Mouse (Mus musculus) thymus, adult 2 months (tissue): ENCODE results near the gene Mecom. TPM values are rescaled to one million over a fixed set of nuclear protein-coding genes. Genes with fewer than 3 reads are reported as not detected.

Experiments used
- DNase-seq: peaks from one replicate; pipeline ENCODE4 v3.0.0; 2021
- H3K27ac ChIP-seq: fragments of 200-500 bp; 2 replicates; pipeline ENCODE4 v1.5.1; 2012; ENCODE audit warnings: low read length, control low read depth; ENCODE audit not compliant: control insufficient read depth, insufficient read depth
- H3K27me3 ChIP-seq: fragments of 200-500 bp; 2 replicates; pipeline ENCODE4 v1.6.1; 2012; ENCODE audit warnings: mild to moderate bottlenecking, low read length, moderate library complexity, mixed read lengths; ENCODE audit not compliant: control insufficient read depth, insufficient read depth
- H3K36me3 ChIP-seq: fragments of 200-500 bp; 2 replicates; pipeline ENCODE4 v1.6.1; 2012; ENCODE audit warnings: mild to moderate bottlenecking, low read length, moderate library complexity; ENCODE audit not compliant: control insufficient read depth, insufficient read depth
- H3K4me1 ChIP-seq: fragments of 200-500 bp; replicated peaks from 2 replicates; pipeline ENCODE4 v1.6.1; 2012; ENCODE audit warnings: low read length; ENCODE audit not compliant: control insufficient read depth, insufficient read depth
- H3K4me3 ChIP-seq: fragments of 200-500 bp; 2 replicates; pipeline ENCODE4 v1.5.1; 2012; ENCODE audit warnings: mild to moderate bottlenecking, low read length, control low read depth, moderate library complexity; ENCODE audit not compliant: control insufficient read depth, insufficient read depth
- CTCF ChIP-seq: fragments of 200-500 bp; IDR thresholded peaks from 2 replicates; pipeline ENCODE4 v1.5.1; 2012; ENCODE audit warnings: mild to moderate bottlenecking, control low read depth, low read length, moderate library complexity, borderline replicate concordance; ENCODE audit not compliant: control insufficient read depth, poor library complexity, insufficient read depth; ENCODE audit errors: extremely low read depth
- POLR2A ChIP-seq: fragments of 200-500 bp; IDR thresholded peaks from 2 replicates; pipeline ENCODE4 v1.6.1; 2012; ENCODE audit warnings: mild to moderate bottlenecking, low read length, control low read depth, moderate library complexity; ENCODE audit not compliant: control insufficient read depth, poor library complexity, insufficient read depth; ENCODE audit errors: extremely low read depth
- WGBS: fragments of 180-500 bp; shearing (Covaris S2); methylation state at CpG from one replicate; pipeline ENCODE4 v1.1.7; 2018; 5-methylcytosine and 5-hydroxymethylcytosine counted together
- polyA plus RNA-seq: library from polyadenylated mRNA; depleted of rRNA; stranded (reverse); fragments of >200 nt; gene quantifications from 2 replicates; pipeline ENCODE4 v1.2.3, GENCODE M21; 2012

The Mecom gene
- polyA plus RNA-seq, 1 experiment = 0.92 TPM

DNA sequence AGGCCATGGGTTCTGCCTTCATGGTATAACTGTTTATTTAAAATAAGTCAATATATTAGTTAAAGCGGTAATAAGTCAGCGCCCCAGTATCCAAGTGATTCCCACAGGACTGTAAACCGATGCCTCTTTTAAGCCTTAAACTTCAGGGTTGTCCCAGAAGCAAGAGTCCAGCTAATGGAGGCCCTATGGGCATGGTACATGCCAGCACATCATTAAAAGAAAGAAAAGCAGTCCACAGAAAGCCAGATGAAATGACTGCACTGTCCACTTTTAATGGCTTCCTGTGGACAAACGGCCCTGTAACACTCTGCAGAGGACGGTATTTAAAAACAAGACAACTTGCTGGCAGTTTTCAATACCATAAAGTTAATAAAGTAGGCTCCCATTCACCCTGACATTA, 531.0 kb downstream of the Mecom start:
- TF ChIP-seq POLR2A = no peak
- no peak for TF ChIP-seq CTCF
- no peaks in the 10 kb centered on the region for H3K4me1 ChIP-seq
- no peak for DNase-seq
- 89% methylated on average over 5 of the region's 5 CpGs for WGBS
- H3K36me3 ChIP-seq = no peaks in the 10 kb centered on the region
- no peak overlapping the region for H3K4me3 ChIP-seq
- H3K27ac ChIP-seq = no peak overlapping the region
- peaks cover 5% of the 10 kb centered on the region; the same call in 1 of the 2 replicates for H3K27me3 ChIP-seq

- Histone ChIP-seq H3K4me3 (no peak overlapping the region), H3K27me3 (peaks cover 5% of the 10 kb centered on the region; the same call in 1 of the 2 replicates), H3K36me3 (no peaks in the 10 kb centered on the region), H3K4me1 (no peaks in the 10 kb centered on the region), H3K27ac (no peak overlapping the region)
- 18% methylated on average over 10 of the region's 10 CpGs for WGBS
- no peak for TF ChIP-seq POLR2A
- no peak for TF ChIP-seq CTCF
- DNase-seq = peak; percentile 14
Observed at GRCm38 (mm10) chr3:30014962-30015660, 532.7 kb downstream of the Mecom start.

DNA sequence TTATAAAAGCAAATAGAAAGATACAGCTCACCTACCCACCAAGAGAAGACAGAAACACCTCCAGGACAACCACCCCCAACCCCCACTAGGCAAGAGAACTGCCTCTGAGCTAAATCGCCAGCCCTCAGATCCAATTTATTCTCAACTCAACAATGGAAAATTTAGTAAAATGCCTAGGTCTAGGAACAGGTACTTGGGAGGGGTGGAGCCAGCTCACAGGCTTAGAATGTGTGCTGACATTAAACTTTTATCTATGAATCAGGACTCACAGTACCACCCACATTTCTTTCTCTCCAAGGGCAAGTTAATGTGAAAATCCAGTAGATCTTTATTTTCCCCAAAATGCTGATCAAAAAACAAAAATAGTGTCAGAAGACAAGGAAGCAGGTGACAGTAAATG, 533.5 kb downstream of the Mecom start:
- H3K36me3 ChIP-seq = no peaks in the 10 kb centered on the region
- H3K27ac ChIP-seq = no peak overlapping the region
- H3K27me3 ChIP-seq = peaks cover 5% of the 10 kb centered on the region; the same call in 1 of the 2 replicates
- no peak for TF ChIP-seq CTCF
- no peak for TF ChIP-seq POLR2A
- DNase-seq = no peak
- WGBS = 89% methylated on average over 1 of the region's 1 CpGs
- H3K4me3 ChIP-seq = no peak overlapping the region
- H3K4me1 ChIP-seq = no peaks in the 10 kb centered on the region

GRCm38 (mm10) chr3:30013416-30013815, 534.4 kb downstream of the Mecom start:
- H3K27ac ChIP-seq = no peak overlapping the region
- no peaks in the 10 kb centered on the region for H3K4me1 ChIP-seq
- WGBS = 86% methylated on average over 1 of the region's 1 CpGs
- DNase-seq = no peak
- peaks cover 5% of the 10 kb centered on the region; the same call in 1 of the 2 replicates for H3K27me3 ChIP-seq
- TF ChIP-seq POLR2A = no peak
- no peak for TF ChIP-seq CTCF
- H3K4me3 ChIP-seq = no peak overlapping the region
- H3K36me3 ChIP-seq = no peaks in the 10 kb centered on the region

GRCm38 (mm10) chr3:30012666-30013365, 535.0 kb downstream of the Mecom start:
- peaks cover 5% of the 10 kb centered on the region; the same call in 1 of the 2 replicates for H3K27me3 ChIP-seq
- no peak overlapping the region for H3K27ac ChIP-seq
- no peaks in the 10 kb centered on the region for H3K36me3 ChIP-seq
- no peaks in the 10 kb centered on the region for H3K4me1 ChIP-seq
- no peak overlapping the region; the same call in 1 of the 2 replicates for H3K4me3 ChIP-seq
- WGBS = under 1% methylated on average over 29 of the region's 29 CpGs
- DNase-seq = no peak
- TF ChIP-seq POLR2A (no peak), CTCF (no peak)

- no peak for DNase-seq
- H3K27me3 ChIP-seq = peaks cover 5% of the 10 kb centered on the region; the same call in 1 of the 2 replicates
- no peaks in the 10 kb centered on the region for H3K4me1 ChIP-seq
- TF ChIP-seq POLR2A = no peak
- no peak for TF ChIP-seq CTCF
- WGBS = 2% methylated on average over 27 of the region's 27 CpGs
- no peak overlapping the region for H3K27ac ChIP-seq
- no peaks in the 10 kb centered on the region for H3K36me3 ChIP-seq
- no peak overlapping the region for H3K4me3 ChIP-seq
Observed at GRCm38 (mm10) chr3:30012150-30012549, 535.7 kb downstream of the Mecom start.

GRCm38 (mm10) chr3:30011712-30012111, 536.1 kb downstream of the Mecom start:
- Histone ChIP-seq H3K36me3 (no peaks in the 10 kb centered on the region), H3K27me3 (peaks cover 5% of the 10 kb centered on the region; the same call in 1 of the 2 replicates), H3K4me1 (no peaks in the 10 kb centered on the region), H3K27ac (no peak overlapping the region), H3K4me3 (no peak overlapping the region)
- no peak for TF ChIP-seq POLR2A
- TF ChIP-seq CTCF = no peak
- no peak for DNase-seq
- whole genome bisulfite sequencing = 15% methylated on average over 6 of the region's 6 CpGs
